Mouse (Mus musculus) left cerebral cortex, postnatal 4 days (tissue): ENCODE measurements around the gene Ttc30a2. TPM values are rescaled to one million over a fixed set of nuclear protein-coding genes. Genes with fewer than 3 reads are reported as not detected.
A peak's percentile ranks its signal among the peaks of the same experiment; 100 is the strongest.
"Not testable (repeated sequence)": the region's sequence is repeated elsewhere in the genome, so short reads cannot be mapped to it uniquely, and the experiment has no call there.

Source experiments
- DNase-seq: peaks from one replicate; pipeline ENCODE4 v3.0.0-alpha.2; 2022
- intact Hi-C: fragments of 180-260 bp; cut with DNase I; formaldehyde crosslinking; loops from one replicate; pipeline ENCODE4 v1.15.1; 2025
- total RNA-seq, 2 experiments: library from RNA; stranded (reverse); gene quantifications; 2 replicates each; pipeline ENCODE4 v1.2.3; 2021

The Ttc30a2 gene
- total RNA-seq, result under 1 TPM; 0.66 to 0.81 TPM

GRCm38 (mm10) chr2:75977752-75978368 lies at the start of gene Ttc30a2:
Gene Ttc30a2 (minus strand): TSS chr2:75978170.
- DNase-seq, intact Hi-C loops: not testable (repeated sequence)

- DNase-seq, result peak; percentile 57
- intact Hi-C loops, result no loop called here
Observed at GRCm38 (mm10) chr2:76016890-76017289, 38.9 kb upstream of the Ttc30a2 start.

DNA sequence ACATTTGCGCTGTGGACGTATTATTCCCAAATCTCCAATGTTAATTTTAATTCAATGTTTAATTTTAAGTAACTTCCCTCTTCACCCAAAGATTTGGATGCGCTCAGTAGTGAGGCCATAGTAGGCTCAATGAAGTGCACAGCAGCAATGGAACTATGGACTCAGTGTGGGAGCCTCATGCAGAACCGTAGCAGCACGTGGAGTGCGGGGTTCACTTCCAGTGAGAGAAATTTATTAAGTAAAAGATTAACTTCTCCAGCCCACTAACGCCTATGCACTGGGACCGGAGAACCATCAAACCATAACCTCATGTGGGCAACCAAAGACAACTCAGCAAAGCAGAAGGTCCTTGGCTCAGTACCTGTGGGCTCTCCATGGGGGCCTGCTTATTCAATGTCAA lies 38.2 kb upstream of the Ttc30a2 start:
- intact Hi-C loops, result no loop called here
- no peak for DNase-seq

- intact Hi-C loops, result no loop called here
- DNase-seq, result no peak
Observed at GRCm38 (mm10) chr2:76015460-76015859, 37.5 kb upstream of the Ttc30a2 start.

DNA sequence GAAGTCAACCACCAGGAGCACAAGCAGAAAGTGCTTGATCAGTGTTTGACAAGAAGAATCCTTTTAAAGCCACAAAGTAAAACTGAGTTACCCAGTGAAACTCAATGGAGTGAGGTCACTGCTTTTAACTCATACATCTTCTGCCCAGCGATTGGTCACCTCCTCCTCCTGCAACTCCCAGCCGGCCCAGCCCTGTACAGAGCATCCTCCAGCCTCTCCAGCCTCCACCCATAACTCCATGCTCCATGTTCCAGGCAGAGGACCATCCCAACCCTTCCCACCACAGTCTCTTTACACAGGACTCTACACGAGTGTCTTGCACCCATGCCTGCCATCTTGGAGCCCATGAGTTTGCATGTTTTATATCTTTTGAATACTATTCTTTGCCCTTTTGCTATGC lies 36.7 kb upstream of the Ttc30a2 start:
- intact Hi-C loops, result no loop called here
- no peak for DNase-seq

GRCm38 (mm10) chr2:76006194-76006593 lies 28.2 kb upstream of the Ttc30a2 start:
- intact Hi-C loops, result no loop called here
- DNase-seq, result no peak

GRCm38 (mm10) chr2:76002899-76003298 lies 24.9 kb upstream of the Ttc30a2 start:
- no peak for DNase-seq
- intact Hi-C loops, result no loop called here

DNA sequence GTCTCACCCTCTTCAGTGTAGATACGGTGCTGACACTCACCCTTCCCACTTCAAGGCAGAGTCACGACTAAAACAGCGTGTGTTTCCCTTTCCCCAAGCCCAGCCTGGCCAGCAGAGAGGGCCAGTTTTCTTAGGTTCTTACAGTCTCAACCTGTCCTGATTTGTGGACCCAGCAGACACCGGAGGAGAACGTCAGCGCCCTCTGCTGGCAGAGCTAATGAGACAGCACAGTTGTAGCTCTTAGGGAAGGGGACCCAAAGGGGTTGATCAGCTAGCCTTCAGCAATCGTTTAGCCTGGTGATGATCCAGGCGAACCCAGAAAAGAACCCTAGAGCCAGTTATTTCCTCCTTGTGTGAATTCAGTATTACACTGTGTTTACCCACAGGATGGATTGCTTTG lies 23.4 kb upstream of the Ttc30a2 start:
- intact Hi-C loops, result no loop called here
- DNase-seq, result peak; percentile 67

DNA sequence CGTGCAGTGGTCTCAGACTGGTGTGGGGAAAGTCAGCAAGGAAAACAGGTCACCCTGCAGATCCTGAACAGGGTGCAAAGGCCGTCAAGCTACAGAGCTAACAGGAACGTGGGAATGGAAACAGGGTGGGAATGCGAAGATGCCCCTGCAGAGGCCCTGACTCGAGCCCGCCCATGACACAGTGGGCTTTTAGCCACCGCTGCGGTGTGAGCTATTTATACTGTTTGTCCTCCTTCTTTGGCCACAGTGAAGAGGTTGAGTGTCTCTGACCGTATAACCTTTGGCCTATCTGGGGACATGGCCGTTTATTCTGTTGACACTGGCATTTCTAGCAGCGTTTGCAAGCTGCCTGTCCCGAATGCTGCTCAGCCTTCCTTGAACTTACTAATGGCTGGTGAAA lies 21.7 kb upstream of the Ttc30a2 start:
- DNase-seq, result no peak
- intact Hi-C loops, result no loop called here

DNA sequence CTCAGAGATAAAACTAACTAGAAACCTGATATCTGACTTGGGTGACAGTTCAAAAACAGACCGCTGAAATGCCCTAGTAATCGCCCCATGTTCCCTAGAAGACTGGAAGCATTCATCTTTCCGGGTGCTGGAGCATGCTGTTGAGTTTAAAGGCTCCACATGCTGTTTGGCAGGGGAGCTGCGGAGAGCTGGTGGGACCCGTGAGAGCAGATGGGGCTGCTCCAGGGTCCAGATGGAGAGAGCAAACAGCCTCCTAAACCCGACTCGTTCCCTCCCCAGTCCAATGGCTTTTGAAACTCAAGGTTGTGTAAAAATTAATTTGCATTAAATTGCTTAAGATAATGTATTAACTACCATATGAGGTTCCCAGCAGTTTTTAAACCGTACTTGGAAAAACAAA lies 20.7 kb upstream of the Ttc30a2 start:
- peak; percentile 73 for DNase-seq
- intact Hi-C loops, result no loop called here

- DNase-seq, result no peak
- intact Hi-C loops, result no loop called here
Observed at GRCm38 (mm10) chr2:75997726-75998125, 19.8 kb upstream of the Ttc30a2 start.

- DNase-seq, result no peak
- intact Hi-C loops, result no loop called here
Observed at GRCm38 (mm10) chr2:75994841-75995240, 16.9 kb upstream of the Ttc30a2 start.

GRCm38 (mm10) chr2:75991581-75992205 lies 13.7 kb upstream of the Ttc30a2 start:
- no peak for DNase-seq
- intact Hi-C loops, result no loop called here

GRCm38 (mm10) chr2:75990885-75991539 lies 13.0 kb upstream of the Ttc30a2 start:
- intact Hi-C loops, result no loop called here
- DNase-seq, result peak; percentile 83

GRCm38 (mm10) chr2:75989694-75990093 lies 11.7 kb upstream of the Ttc30a2 start:
- no peak for DNase-seq
- intact Hi-C loops, result no loop called here

GRCm38 (mm10) chr2:75988779-75989363 lies 10.9 kb upstream of the Ttc30a2 start:
- intact Hi-C loops, result no loop called here
- DNase-seq, result no peak

DNA sequence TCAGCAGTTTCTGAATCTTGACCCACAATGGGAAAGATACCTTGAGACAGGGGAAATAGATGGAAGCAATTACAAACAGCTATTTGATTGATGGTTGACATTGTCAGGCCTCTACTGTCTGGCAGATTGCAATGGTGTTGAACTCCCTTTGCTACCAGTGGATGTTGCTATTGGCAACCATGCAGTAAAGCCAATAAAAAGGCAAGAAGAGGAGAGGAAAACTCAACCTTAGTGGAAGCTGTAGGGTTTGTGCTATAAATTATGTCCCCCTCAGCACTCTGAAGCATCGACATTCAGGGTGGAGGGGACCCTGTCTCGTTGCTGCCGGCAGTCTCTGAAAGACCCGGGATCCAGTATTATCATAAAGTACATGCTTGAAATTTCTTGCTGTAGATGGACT lies 10.4 kb upstream of the Ttc30a2 start:
- intact Hi-C loops, result no loop called here
- no peak for DNase-seq

GRCm38 (mm10) chr2:75987739-75988138 lies 9.8 kb upstream of the Ttc30a2 start:
- DNase-seq, result no peak
- intact Hi-C loops, result no loop called here

- intact Hi-C loops, result loop anchor here (2.0 kb wide), 1 partner anchor 86 kb away; no protein-coding TSS in a partner anchor
- DNase-seq, result peak; percentile 69
Observed at GRCm38 (mm10) chr2:75985124-75985523, 7.2 kb upstream of the Ttc30a2 start.

DNA sequence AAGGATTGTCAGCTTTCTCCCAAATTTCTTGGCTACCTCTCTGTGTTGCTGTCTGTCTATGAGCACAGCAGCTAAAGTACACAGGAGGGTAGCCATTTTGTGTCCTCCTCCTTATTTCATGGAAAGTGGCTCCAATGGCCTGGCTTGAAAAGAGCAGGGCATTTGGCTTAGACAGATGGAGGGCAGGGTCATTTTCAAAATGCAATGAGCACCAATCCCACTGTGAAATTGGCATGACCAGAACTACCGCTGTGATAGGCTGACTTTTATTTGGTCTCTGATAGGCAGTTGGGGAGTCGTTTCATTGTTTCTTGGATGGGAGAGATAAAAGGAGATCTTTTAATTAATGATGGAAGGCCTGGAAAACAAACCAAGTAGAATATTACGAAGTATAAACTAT lies 5.9 kb upstream of the Ttc30a2 start:
- peak; percentile 70 for DNase-seq
- intact Hi-C loops, result loop anchor here (2.0 kb wide), 1 partner anchor 87 kb away; no protein-coding TSS in a partner anchor

GRCm38 (mm10) chr2:75983091-75983490 lies 5.1 kb upstream of the Ttc30a2 start:
- DNase-seq, result no peak
- intact Hi-C loops, result no loop called here

DNA sequence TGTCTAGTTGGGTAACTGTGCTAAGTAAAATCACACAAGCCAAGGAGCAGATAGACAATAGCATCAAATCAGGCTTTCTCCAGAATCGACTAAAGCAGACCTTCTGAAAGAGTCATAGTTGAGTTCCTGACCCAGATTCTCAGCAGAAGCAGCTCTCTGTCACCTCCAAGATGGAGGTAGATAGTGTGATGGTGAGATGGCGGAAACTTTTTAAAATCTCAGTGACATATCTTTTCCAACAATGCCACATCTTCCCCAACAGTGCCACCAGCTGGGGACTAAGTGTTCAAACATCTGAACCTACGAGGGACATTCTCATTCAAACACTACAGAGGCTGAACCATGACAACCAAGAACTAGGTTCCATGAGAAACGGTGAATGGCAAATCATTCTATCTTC lies 4.7 kb upstream of the Ttc30a2 start:
- no peak for DNase-seq
- intact Hi-C loops, result no loop called here
